Mouse (Mus musculus): ENCODE measurements around the gene Vmn1r231.

Vmn1r231 gene

DNA sequence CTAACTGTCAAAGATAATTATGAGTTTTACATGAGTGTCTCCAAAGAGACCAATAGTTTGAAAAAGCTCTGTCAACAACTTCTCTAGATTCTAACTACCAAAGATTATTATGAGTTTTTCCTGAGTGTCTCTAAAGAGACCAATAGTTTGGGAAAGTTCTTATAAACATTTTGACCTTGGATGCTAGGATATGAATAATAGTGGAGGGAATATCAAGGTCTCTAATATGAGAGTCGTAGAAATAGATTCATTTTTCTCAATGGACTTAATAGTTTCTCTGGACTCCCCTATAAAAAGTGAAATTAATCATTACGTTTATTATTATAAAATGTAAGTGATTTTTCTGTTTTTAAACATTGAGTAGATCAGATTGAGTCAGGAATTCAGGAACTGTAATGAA is at the start of gene Vmn1r231:
Vmn1r231 (minus strand) TSS at position 101 of the 400 bp plus-strand sequence.
- no peak for DNase-seq

DNA sequence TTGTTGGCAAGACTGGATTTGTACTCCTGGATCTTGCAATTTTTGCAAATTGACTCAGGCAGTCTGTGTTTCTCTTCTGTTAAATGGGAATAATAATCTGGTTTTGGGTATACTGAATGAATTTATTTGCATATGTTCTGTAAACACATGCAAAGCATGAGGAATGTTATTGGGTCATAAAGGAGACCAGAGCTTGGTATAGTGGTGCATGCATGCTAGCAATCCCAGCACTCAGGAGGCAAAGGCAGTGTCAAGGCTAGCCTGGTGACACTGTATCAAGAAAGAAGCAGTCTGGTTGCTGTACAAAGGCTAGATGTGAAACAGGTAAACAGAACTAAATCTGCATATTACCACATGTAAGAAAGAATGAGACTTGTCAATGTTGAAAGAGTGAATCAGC is 41.7 kb upstream of the Vmn1r231 start:
- DNase-seq: no peak

GRCm38 (mm10) chr17:20946026-20946565 is 41.2 kb upstream of the Vmn1r231 start:
- no peak for DNase-seq

DNA sequence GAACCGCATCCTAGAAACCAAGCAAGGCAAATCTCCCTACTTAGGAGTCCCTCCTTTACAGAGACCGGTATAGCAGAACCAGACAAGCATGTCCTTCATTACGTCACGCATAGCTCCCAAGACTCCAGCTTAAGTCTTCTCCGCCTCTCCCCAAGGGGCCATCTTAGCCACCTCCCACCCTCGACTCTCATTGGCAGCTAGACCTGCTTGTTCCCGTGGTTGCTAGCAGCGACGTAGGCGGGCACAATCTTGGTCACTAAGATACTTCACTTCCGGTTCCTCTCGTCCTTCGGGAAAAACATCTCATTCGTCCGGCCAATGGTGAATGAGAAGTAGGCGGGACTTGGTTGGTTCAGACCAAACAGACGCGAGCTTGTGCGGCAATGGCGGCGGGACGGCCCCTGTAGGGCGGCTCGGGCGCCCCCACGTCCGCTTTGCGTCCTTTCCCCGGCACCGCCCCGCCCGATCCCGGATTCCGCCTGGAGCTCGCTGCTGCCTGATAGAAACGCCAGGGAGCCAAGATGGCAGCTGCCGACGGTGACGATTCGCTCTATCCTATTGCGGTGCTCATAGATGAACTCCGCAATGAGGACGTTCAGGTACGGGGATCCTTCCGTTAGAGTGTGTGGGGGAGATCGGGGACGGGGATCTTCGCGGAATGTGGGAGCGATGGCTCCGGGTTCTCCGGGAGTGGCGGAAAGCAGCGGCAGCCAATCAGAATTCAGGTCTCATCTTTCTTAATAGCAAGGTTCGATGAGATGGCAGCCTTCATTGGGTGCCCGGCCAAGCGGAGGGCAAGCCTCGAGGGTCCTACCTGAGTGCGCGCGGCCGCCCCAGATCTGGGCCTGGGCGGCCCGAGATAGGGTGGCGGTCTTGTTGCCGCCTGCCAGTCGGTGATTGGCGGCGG is 40.3 kb upstream of the Vmn1r231 start, which contains the start of gene Ppp2r1a:
Ppp2r1a (plus strand) TSS at position 327 of the 907 bp plus-strand sequence.
- DNase-seq: peak; percentile 99

DNA sequence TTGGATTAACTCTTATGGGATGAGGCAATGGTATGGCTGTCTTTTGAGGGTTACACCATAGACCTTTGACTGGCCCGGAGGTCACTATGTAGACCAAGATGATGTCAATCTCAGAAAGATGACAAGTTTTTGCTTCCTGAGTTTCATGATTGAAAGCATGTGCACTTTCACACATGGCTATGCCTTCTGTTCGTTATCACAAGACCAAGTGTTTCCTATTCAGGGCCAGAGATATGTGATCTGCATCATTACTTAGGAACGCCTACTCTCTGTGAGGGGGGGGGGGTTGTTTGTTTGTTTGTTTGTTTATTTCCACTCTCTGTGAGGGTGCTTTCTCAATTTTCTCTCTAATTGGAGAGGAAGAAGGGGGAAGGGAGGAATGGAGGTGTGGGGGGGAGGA is 39.3 kb upstream of the Vmn1r231 start:
- no peak for DNase-seq

- DNase-seq: no peak
These were observed 14.7 kb upstream of the Vmn1r231 start, which contains the start of gene Vmn1r232 for GRCm38 (mm10) chr17:20919614-20920013. TSS of gene Vmn1r232 (minus strand) at chr17:20919714.

DNA sequence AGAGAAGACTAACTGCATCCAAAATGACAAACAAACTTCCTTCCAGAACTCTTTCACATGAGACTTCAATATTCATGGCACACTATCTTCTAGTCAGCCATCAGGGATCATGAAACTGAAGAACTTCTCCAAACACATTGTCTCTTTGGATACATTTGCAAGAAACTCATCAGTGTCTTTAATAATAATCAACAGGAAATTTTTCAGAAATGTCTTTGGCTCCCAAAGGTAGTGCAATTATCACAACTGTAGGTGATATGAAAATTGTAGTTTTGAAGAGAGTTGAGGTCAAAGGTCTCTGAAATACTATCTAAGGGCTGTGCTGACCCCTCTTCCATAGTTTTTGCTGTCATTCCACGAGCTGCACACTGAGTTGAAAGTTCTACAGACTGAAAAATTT is 64.7 kb downstream of the Vmn1r231 start, which contains the start of gene Vmn1r230:
Vmn1r230 (plus strand) TSS at position 301 of the 400 bp plus-strand sequence.
- no peak for DNase-seq
